Mouse (Mus musculus) limb, embryonic 15.5 days (tissue): ENCODE results near the gene Mea1. TPM values are rescaled to one million over a fixed set of nuclear protein-coding genes. Genes with fewer than 3 reads are reported as not detected.

Experiments used
- ATAC-seq: fragments of 200-750 bp; cut with Nextera tagmentation; 2 replicates; pipeline ENCODE4 v1.8.0; 2017; ENCODE audit warnings: low read depth, moderate TSS enrichment; ENCODE audit not compliant: insufficient number of reproducible peaks, low FRiP score, low TSS enrichment
- H3K27ac ChIP-seq: fragments of 300-500 bp; sonication (generic); 2 replicates; pipeline ENCODE4 v1.5.1; 2015; ENCODE audit warnings: moderate library complexity, mild to moderate bottlenecking, inconsistent platforms
- H3K27me3 ChIP-seq: fragments of 300-500 bp; sonication (generic); 2 replicates; pipeline ENCODE4 v1.6.1; 2015; ENCODE audit warnings: inconsistent platforms
- H3K36me3 ChIP-seq: fragments of 300-500 bp; sonication (generic); 2 replicates; pipeline ENCODE4 v1.6.1; 2015; ENCODE audit warnings: inconsistent platforms
- H3K4me1 ChIP-seq: fragments of 300-500 bp; sonication (generic); 2 replicates; pipeline ENCODE4 v1.6.1; 2015; ENCODE audit warnings: inconsistent platforms
- H3K4me2 ChIP-seq: fragments of 300-500 bp; sonication (generic); 2 replicates; pipeline ENCODE4 v1.6.1; 2015; ENCODE audit warnings: mild to moderate bottlenecking, inconsistent platforms
- H3K4me3 ChIP-seq: fragments of 300-500 bp; sonication (generic); 2 replicates; pipeline ENCODE4 v1.5.1; 2015; ENCODE audit warnings: mild to moderate bottlenecking, inconsistent platforms
- H3K9ac ChIP-seq: fragments of 300-500 bp; sonication (generic); 2 replicates; pipeline ENCODE4 v1.6.1; 2015; ENCODE audit warnings: inconsistent platforms
- H3K9me3 ChIP-seq: fragments of 300-500 bp; sonication (generic); 2 replicates; pipeline ENCODE4 v1.6.1; 2016; ENCODE audit warnings: inconsistent platforms
- WGBS: fragments of 180-500 bp; shearing (Covaris S2); methylation state at CpG from one replicate; pipeline ENCODE4 v1.1.7; 2015; 5-methylcytosine and 5-hydroxymethylcytosine counted together
- polyA plus RNA-seq: library from polyadenylated mRNA; unstranded; fragments of >200 nt; fragmentation: Nextera tagmentation; extraction: Ambion mirVana; gene quantifications from 2 replicates; pipeline ENCODE4 v1.2.1, GENCODE M21; 2015

Gene Mea1
- polyA plus RNA-seq, 1 experiment from 2014 or later, result 146 TPM

- no peak overlapping the region for H3K4me2 ChIP-seq
- H3K9me3 ChIP-seq, result no peaks in the 10 kb centered on the region
Observed at GRCm38 (mm10) chr17:46698515-46698914, 19.9 kb downstream of the Mea1 start.

GRCm38 (mm10) chr17:46699245-46699644, 20.7 kb downstream of the Mea1 start:
- no peaks in the 10 kb centered on the region for H3K27me3 ChIP-seq
- WGBS, result 51% methylated on average over 5 of the region's 5 CpGs
- H3K4me1 ChIP-seq, result peaks cover 32% of the 10 kb centered on the region
- peaks cover 29% of the 10 kb centered on the region for H3K36me3 ChIP-seq
- H3K4me2 ChIP-seq, result no peak overlapping the region
- H3K27ac ChIP-seq, result no peak overlapping the region
- no peaks in the 10 kb centered on the region for H3K9me3 ChIP-seq
- no peak for ATAC-seq
- no peak overlapping the region for H3K4me3 ChIP-seq
- no peak overlapping the region for H3K9ac ChIP-seq

More at GRCm38 (mm10) chr17:46698515-46698914, 19.9 kb downstream of the Mea1 start:
- 84% methylated on average over 6 of the region's 6 CpGs for WGBS
- Histone ChIP-seq H3K36me3 (peaks cover 31% of the 10 kb centered on the region), H3K27me3 (no peaks in the 10 kb centered on the region), H3K27ac (no peak overlapping the region), H3K4me3 (no peak overlapping the region), H3K9ac (no peak overlapping the region), H3K4me1 (peaks cover 26% of the 10 kb centered on the region)
- no peak for ATAC-seq

- no peak for ATAC-seq
- Histone ChIP-seq H3K4me2 (no peak overlapping the region), H3K9me3 (no peaks in the 10 kb centered on the region), H3K4me1 (peaks cover 32% of the 10 kb centered on the region), H3K4me3 (no peak overlapping the region), H3K36me3 (peaks cover 29% of the 10 kb centered on the region), H3K9ac (no peak overlapping the region), H3K27me3 (no peaks in the 10 kb centered on the region), H3K27ac (no peak overlapping the region)
- 84% methylated on average over 3 of the region's 3 CpGs for WGBS
Observed at GRCm38 (mm10) chr17:46699912-46700311, 21.3 kb downstream of the Mea1 start.

GRCm38 (mm10) chr17:46701489-46701888, 22.9 kb downstream of the Mea1 start:
- H3K4me2 ChIP-seq, result 0 out of 2 replicates have a peak overlapping the region, but pooled peaks have one; percentile 3
- H3K4me3 ChIP-seq, result no peak overlapping the region
- ATAC-seq, result no peak
- peaks cover 38% of the 10 kb centered on the region for H3K4me1 ChIP-seq
- H3K36me3 ChIP-seq, result peaks cover 23% of the 10 kb centered on the region
- no peak overlapping the region for H3K9ac ChIP-seq
- peak overlapping the region; percentile 22; the same call in 1 of the 2 replicates for H3K27ac ChIP-seq
- WGBS, result 83% methylated on average over 12 of the region's 12 CpGs
- H3K27me3 ChIP-seq, result no peaks in the 10 kb centered on the region
- no peaks in the 10 kb centered on the region for H3K9me3 ChIP-seq

- Histone ChIP-seq H3K4me3 (no peak overlapping the region), H3K9ac (no peak overlapping the region), H3K27me3 (no peaks in the 10 kb centered on the region), H3K27ac (no peak overlapping the region), H3K4me1 (peaks cover 38% of the 10 kb centered on the region), H3K36me3 (peaks cover 22% of the 10 kb centered on the region), H3K9me3 (no peaks in the 10 kb centered on the region), H3K4me2 (no peak overlapping the region)
- WGBS, result 80% methylated on average over 12 of the region's 12 CpGs
- no peak for ATAC-seq
Observed at GRCm38 (mm10) chr17:46702100-46702499, 23.5 kb downstream of the Mea1 start.

GRCm38 (mm10) chr17:46702506-46702905, 23.9 kb downstream of the Mea1 start:
- Histone ChIP-seq H3K9me3 (no peaks in the 10 kb centered on the region), H3K36me3 (peaks cover 22% of the 10 kb centered on the region), H3K4me3 (no peak overlapping the region), H3K4me2 (no peak overlapping the region), H3K4me1 (peaks cover 38% of the 10 kb centered on the region), H3K9ac (0 out of 2 replicates have a peak overlapping the region, but pooled peaks have one; percentile 20), H3K27me3 (no peaks in the 10 kb centered on the region), H3K27ac (no peak overlapping the region)
- ATAC-seq, result no peak
- WGBS, result 87% methylated on average over 5 of the region's 5 CpGs

GRCm38 (mm10) chr17:46703971-46704886, 25.6 kb downstream of the Mea1 start:
- H3K27ac ChIP-seq, result peak overlapping the region; percentile 93
- peaks cover 38% of the 10 kb centered on the region for H3K4me1 ChIP-seq
- H3K4me2 ChIP-seq, result peak overlapping the region; percentile 69
- peak overlapping the region; percentile 97 for H3K4me3 ChIP-seq
- H3K27me3 ChIP-seq, result no peaks in the 10 kb centered on the region
- H3K36me3 ChIP-seq, result peaks cover 14% of the 10 kb centered on the region
- H3K9ac ChIP-seq, result peak overlapping the region; percentile 86
- peak; percentile 59; the same call in 1 of the 2 replicates for ATAC-seq
- no peaks in the 10 kb centered on the region for H3K9me3 ChIP-seq
- 4% methylated on average over 37 of the region's 41 CpGs for WGBS

- under 1% methylated on average over 48 of the region's 48 CpGs for WGBS
- peaks cover 5% of the 10 kb centered on the region for H3K36me3 ChIP-seq
- no peaks in the 10 kb centered on the region for H3K27me3 ChIP-seq
- peak; percentile 92 for ATAC-seq
- peak within 1 kb of the TSS; percentile 93 for H3K27ac ChIP-seq
- no peaks in the 10 kb centered on the region for H3K9me3 ChIP-seq
- peaks cover 38% of the 10 kb centered on the region for H3K4me1 ChIP-seq
- H3K4me3 ChIP-seq, result peak within 1 kb of the TSS; percentile 97
- peak within 1 kb of the TSS; percentile 69 for H3K4me2 ChIP-seq
- H3K9ac ChIP-seq, result peak within 1 kb of the TSS; percentile 86
Observed at GRCm38 (mm10) chr17:46704887-46705835, 26.6 kb downstream of the Mea1 start, which contains the start of gene Ppp2r5d. Ppp2r5d (minus strand) TSS chr17:46705111.

- no peak for ATAC-seq
- no peak overlapping the region for H3K4me3 ChIP-seq
- H3K4me2 ChIP-seq, result no peak overlapping the region
- no peaks in the 10 kb centered on the region for H3K9me3 ChIP-seq
- H3K36me3 ChIP-seq, result no peaks in the 10 kb centered on the region; the same call in 1 of the 2 replicates
- no peak overlapping the region for H3K9ac ChIP-seq
- H3K4me1 ChIP-seq, result peaks cover 31% of the 10 kb centered on the region
- no peaks in the 10 kb centered on the region for H3K27me3 ChIP-seq
- no peak overlapping the region for H3K27ac ChIP-seq
- WGBS, result 88% methylated on average over 14 of the region's 14 CpGs
Observed at GRCm38 (mm10) chr17:46706375-46707089, 27.9 kb downstream of the Mea1 start.

- peaks cover 23% of the 10 kb centered on the region for H3K36me3 ChIP-seq
- H3K9me3 ChIP-seq, result no peaks in the 10 kb centered on the region
- 8% methylated on average over 36 of the region's 36 CpGs for whole genome bisulfite sequencing
- no peaks in the 10 kb centered on the region for H3K27me3 ChIP-seq
- peak within 1 kb of the TSS; percentile 74 for H3K27ac ChIP-seq
- H3K4me2 ChIP-seq, result peak within 1 kb of the TSS; percentile 90
- H3K4me1 ChIP-seq, result peaks cover 14% of the 10 kb centered on the region
- peak within 1 kb of the TSS; percentile 90 for H3K9ac ChIP-seq
- peak; percentile 86 for ATAC-seq
- peak within 1 kb of the TSS; percentile 99 for H3K4me3 ChIP-seq
Observed at GRCm38 (mm10) chr17:46710959-46711597, 32.5 kb downstream of the Mea1 start, which contains the start of gene Pex6. Pex6 (plus strand) TSS chr17:46711463.
